Mouse (Mus musculus): Measurements from ENCODE around the gene Orm2.

Gene Orm2

DNA sequence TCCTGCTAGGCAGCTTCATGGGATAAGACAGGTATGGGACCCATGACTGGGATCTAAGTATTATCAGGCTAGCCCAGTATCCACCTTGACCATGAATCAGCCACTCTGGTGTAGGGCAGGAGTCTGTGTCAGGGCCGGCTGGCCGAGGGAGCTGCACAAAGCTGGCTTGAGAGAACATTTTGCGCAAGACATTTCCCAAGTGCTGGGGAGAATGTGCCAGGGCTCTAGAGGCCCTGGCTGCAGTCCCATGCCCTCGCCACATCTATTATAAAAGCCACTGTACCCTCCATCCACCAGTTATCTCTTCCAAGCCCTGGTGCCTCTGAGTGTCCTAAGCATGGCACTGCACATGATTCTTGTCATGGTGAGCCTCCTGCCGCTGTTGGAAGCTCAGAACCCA, at the start of gene Orm2:
Gene Orm2 (plus strand): TSS at position 300 of the 400 bp plus-strand sequence.
- peak; percentile 23 to 48 for DNase-seq

DNA sequence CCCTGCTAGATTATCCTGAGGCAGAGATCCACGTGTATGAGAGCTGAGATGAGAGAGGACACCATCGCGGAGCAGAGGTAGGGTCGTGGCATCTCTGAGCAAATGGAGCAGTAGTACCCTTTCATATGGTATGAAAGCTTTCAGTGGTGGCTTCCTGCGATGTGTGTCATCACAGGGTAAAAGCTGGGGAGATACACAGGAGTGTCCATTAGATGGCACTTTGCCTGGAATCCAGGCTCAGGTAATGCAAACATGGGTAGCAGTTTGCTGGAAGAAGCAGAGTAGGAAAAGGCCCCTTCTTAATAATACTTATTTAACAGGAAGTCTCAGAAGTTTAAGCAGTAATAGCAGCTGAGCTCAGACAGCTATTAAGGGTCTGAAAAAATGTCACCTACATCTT, 48.2 kb upstream of the Orm2 start:
- no peak for DNase-seq

DNA sequence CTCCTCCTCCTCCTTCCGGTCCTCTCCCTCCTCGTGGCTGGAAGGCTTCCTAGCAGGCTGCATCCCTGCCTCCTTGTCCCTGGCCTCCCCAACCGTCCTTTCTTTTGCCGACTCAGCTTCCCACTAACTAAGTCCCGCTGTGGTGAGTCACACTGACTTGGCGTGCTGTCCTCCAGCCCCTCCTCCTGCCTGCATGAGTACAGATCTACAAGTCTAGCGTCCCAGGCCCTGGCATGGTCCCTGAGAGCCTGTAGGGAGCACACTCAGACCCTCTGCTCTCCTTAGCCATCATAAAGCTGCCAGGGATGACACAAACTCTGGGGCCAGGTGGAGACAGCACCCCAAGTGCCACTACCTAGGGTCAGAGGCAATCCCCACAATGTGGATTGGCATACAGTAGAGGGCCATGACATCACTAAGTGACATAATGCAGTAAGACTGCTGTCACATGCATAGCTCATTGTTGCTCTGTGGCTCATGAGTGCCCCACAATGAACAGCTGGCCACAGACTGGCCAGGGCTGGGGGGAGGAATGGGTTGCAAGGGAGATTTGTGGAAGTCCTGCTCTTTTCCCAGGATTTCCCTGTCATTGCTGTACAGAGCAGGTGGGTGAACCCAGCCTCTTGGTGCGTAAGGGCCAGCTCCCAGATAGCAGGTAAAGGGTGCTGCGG, 46.0 kb upstream of the Orm2 start:
- DNase-seq, result peak in 1 of 2 experiments; percentile 51

DNA sequence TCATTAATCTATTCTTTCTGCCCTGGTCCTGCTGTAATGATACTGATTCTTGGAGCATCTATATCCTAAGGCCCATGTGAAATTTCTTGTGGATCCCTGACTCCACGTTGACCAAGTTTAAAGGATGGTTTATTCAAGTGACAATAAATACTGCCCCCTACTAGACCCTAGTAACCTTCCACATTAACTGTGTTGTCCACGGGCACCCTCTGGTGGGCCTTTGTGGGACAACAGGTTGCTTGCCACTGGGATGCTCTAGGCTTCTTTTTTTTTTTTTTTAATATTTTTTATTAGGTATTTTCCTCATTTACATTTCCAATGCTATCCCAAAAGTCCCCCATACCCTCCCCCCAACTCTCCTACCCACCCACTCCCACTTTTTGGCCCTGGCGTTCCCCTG, 42.7 kb upstream of the Orm2 start:
- peak; percentile 91 to 93 for DNase-seq

DNA sequence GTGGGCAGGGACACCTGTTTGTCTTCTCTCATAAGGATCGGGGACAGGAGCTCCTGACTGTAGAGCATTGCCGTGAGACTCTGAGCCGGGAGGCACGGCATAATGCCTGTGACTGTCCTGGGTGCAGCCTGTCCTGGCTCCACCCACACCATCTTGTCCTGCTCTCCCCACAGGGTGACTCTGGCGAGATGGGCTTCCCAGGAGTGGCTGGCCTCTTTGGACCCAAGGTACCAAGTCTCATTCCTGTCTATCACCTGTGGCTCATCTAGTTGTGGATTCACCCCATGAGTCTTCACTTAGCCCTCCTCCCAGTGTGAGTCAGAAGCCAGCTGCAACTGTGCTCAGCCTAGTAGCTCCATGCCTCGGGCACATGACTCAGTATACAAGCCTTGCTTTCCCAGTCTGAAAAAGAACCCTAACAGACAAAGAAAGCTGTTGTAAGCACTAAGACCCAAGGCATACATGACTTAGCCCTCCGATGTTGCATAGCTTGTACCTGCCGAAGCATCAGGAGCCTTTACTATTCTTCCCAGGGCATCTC, 38.9 kb upstream of the Orm2 start:
- no peak for DNase-seq

DNA sequence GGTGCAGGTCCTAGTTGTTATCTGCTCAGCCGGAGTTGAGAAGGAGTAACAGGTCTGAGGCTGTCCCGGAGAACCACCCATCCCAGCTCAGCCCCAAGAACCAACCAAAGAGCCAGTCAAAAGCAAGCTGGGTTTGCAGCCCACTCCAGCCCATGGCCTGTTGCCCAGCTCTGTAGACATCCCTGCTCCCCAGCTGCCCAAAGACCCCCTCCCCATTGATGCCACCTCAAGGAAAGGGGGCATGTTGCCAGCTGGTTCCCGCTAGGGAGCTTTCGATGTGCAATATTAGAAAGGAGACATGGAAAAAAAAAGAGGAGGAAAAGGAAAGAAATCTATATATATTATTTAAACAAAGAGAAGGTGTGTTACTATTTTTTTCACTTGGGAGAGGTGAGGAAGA, 28.8 kb upstream of the Orm2 start:
- peak in 1 of 2 experiments; percentile 52 for DNase-seq

DNA sequence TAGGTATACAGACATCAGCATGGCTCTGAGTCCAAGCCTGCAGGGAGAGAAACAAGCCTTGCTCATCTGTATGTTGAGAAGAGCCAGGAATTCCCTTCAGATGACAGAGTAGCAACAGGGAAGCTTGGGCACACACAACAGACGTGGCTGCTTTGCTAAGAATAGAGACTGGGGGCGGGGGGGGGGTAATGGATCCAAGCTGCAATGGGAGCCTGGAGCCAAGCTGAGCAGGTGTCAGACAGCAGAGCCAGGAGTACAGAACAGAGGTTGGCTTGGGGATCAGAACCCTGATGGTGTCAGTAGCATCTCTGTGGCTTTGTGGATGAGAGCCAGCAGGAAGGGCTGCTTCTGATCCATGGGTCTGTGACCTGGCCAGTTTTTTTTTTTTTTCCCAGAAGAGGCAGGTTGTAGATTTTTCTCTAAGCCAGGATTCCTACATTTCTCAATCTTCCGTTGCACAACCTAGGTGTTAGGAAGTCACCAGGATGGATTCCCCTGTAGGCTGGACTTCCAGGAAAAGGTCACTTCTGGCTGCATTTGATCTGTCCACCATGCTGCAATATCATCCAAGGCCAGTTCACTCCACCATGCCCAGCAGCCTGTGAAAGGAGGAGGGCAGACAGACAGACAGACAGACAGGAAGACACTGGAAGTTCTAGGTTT, 23.7 kb upstream of the Orm2 start:
- DNase-seq, result peak; percentile 78 to 86

DNA sequence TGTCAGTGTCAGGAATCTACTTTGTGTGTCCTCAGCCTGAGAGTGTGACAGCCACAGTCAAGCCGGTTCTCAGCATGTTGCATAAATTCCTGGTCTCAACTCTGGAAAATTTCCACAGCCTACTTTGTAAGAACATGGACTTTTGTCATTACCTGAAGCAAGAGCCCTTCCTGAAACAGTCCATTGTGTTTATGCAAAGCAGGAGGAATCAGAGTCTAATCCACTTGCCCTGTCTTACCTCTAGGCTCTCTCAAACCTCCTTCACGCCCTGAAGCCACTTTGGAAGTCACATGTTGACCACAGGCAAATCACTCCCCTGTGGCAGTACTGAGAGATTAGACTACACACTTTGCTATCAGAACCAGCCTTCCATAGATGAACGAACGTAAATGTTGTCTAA, 19.8 kb upstream of the Orm2 start:
- DNase-seq, result no peak

DNA sequence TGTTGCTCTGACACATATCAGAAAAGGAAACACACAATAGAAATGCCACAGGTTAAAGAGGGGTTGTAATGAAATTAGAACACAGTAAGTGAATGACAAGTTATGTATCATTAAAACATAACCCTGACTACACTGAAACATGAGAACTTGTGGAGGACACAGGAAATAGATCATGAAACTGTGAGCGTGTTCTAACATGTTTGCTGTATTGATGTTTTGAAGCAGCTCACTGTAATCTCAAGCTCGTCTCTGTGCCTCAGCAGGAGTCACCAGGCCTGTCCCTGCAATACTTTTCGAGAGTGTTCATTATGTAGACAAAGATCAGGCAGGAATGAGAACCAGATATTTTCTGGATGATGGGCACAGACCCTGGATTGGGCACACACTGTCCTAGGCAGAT, 18.6 kb upstream of the Orm2 start:
- DNase-seq, result no peak

DNA sequence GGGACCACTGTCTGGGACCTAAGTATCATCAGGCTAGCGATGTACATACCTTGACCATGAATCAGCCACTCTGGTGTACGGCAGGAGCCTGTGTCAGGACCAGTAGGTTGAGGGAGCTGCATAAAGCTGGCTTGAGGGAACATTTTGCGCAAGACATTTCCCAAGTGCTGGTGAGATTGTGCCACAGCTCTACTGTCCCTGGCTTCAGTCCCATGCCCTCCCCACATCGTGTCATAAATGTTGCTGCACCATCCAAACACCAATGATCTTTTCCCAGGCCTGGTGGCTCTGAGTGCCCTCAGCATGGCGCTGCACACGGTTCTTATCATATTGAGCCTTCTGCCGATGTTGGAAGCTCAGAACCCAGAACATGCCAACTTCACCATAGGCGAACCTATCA, 18.0 kb upstream of the Orm2 start, which contains the start of gene Orm1:
Gene Orm1 (plus strand): TSS at position 266 of the 400 bp plus-strand sequence.
- DNase-seq, result peak; percentile 16 to 19

DNA sequence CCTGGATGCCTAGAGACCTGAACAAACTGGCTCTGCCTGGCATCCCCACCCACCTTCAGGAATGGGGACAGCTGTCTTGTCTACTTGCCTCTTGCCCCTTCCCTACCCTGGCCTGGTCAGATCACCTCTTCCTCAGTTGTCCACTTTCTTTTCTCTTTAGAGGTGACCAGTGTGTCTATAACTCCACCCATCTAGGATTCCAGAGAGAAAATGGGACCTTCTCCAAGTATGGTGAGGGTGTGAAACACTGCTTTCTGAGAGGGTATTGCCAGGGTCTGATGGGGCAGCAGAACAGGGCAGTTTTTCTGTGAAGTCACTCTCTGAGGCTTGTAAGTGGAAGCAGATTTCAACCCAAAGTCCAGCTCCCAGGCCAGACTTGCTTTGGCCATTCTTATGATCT, 17.0 kb upstream of the Orm2 start:
- no peak for DNase-seq

DNA sequence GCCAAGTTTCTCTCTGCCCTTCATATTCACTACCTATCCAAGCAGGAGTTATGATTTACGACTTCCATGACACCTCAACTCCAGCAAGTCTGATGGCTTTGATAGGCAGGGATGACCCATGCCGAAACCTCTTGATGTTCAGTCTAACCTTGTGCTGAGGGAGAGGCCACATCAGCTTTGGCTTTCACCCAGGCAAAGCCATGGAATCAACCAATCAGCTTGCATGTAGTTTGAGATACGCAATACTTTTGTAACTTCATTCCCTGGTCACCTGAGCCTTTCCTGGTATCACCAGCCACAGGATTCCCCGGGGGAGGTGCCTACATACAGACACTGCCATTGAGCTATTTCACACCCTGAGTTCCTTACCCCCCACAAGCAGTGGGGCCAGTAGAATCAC, 15.6 kb upstream of the Orm2 start:
- DNase-seq, result no peak

DNA sequence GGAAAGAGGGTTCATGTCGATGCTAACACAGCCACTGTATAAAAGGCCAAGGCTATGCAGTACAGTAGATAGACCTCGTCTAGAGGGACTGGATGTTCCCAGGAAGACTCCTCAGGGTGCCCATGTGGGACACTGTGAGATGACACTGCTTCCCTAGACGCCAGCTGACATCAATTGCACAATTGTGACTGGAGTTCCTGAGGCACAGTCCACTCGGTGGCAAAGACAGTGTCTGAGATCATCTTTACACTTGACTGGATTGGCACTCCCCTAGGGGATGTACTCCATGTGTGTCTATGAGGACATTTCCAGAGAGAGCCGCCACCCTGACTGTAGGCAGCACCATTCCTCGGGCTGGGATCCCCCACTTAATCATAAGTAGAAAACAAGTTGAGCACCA, 13.7 kb upstream of the Orm2 start:
- no peak for DNase-seq

DNA sequence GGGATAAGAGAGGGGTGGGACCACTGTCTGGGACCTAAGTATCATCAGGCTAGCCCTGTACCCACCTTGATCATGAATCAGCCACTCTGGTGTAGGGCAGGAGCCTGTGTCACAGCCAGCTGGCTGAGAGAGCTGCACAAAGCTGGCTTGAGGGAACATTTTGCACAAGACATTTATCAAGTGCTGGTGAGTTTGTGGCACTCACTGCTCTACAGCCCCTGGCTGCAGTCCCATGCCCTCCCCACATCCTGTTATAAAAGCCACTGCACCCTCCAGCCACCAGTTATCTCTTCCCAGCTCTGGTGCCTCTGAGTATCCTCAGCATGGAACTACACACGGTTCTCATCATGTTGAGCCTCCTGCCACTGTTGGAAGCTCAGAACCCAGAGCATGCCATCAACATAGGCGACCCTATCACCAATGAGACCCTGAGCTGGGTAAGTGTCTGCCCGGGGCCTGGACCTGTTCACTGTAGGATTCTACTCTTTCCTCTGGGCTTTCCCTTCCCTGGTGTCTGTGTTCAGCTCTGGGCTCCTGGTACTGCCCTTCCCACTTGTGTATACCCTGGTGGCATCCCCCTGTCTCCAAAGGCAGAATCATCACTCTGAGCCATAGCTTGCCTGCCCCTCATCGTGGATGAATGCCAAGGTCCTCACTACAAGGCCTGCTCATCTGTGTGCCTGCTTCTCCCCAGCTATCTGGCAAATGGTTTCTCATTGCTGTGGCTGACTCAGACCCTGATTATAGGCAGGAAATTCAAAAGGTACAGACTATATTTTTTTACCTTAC, 6.2 kb upstream of the Orm2 start, which contains the start of gene Orm3:
Gene Orm3 (plus strand): TSS at position 286 of the 789 bp plus-strand sequence.
- DNase-seq, result peak; percentile 49 to 63

DNA sequence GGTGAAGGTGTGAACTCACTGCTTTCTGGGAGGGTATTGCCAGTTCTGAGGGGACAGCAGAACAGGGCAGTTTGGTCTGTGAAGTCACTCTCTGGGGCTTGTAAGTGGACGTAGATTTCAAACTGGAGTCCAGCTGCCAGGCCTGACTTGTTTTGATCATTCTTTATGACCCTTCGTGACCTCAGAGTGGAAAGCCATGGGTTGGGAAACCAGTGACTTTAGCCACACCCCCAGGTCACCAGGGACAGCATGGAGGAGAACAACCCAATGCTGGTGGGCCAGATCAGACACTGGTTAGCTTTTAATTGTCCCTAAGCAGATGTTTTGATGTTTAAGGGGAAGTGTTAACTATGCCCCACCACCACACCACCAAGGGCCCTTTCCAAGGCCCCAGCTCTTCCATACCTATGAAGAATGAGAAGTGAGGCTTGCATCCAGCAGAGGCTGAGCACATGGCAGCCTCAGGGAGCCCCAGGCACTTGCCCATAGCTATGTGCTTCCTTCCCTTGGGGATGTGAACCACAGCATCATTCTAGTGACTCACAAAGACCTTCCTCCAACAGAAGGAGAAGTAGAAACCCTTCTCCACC, 5.2 kb upstream of the Orm2 start:
- DNase-seq, result no peak

DNA sequence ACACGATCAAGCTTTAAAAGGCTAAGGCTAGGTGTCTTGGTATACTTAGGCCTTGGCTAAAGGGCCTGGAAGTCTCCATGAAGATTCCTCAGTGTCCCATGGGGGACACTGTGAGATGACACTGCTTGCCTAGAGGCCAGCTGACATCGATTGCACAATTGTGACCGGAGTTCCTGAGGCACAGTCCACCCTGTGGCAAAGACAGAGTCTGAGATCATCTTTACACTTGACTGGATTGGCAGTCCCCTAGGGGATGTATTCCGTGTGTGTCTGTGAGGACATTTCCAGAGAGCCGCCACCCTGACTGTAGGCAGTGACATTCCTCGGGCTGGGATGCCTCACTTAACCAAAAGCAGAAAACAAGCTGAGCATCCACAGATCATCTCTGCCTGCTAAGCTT, 2.4 kb upstream of the Orm2 start:
- no peak for DNase-seq

DNA sequence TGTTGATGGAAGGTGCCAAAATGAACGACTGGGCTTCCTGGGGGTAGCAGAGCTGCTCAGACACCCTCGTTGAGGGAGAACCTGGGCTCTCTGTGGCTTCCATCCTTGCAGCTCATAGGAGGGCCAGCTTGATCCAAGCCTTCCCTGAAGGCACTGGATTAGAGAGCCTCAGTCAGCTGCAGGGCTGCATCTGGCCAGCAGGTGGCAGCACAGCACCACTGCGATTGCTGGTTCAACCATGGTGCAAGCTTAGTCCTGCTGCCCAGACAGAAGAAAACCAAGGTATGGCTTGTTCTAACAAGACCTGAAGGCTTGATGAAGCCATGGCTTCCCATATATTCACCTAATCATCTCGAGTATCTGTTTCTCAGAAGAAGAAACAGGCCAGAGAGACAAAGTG, 6.3 kb downstream of the Orm2 start:
- DNase-seq, result peak; percentile 92 to 95

DNA sequence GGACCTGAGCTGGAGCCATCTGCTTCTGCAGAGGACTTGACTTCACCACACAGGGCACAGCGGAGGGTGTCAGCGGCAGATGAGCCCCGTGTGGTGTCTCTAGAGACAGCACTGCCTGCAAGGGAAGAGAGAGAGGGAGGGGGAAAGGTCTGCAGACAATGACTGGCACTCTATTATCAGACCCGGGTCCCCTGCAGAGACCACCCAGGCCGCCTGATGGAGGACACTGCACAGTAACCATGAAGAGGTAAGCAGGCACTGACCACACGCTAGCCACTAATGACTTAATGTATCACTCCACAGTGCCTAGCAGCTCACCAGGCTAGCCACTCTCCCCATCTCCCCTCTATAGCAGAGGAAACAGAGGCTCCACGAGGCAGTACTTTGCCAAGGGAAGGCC, 8.6 kb downstream of the Orm2 start:
- no peak for DNase-seq

DNA sequence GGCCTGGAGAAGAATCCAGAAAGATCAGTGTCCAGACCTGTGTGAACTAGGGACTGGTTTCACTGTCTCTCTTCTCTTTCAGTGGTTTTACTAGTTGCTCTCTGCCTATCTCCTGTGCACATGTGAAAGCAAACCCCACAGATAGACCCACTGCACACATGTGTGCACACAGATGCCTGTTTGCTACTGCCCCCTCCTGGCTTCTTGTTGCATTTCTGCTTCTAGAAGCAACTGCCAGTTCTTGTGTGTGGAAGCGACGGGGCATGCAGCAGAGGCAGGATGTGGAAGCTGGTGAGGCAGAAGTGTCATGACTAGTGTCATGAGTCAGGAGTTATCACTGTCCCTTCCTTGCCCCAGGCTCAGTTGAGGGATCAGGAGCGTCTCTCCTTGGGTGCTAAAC, 9.6 kb downstream of the Orm2 start:
- DNase-seq, result peak in 1 of 2 experiments; percentile 51

DNA sequence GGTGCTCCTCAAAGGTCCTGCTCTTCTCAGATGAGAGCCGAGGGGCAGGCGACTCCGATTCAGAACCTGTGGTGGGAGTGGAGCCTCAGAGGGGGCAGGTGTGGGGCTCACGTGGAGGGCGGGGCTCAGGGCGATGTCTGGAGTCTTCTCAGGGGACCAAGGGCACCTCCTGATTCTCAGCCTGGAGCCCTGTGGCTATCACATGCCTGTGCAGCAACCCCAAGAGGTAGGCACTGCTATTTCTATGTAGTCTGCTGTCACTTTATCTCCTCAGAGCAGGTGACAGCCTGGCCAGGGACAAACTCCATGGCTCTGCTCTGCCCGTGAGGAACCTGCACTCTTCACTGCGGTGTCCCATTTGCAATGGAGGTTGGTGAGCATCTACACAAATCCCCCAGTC, 11.2 kb downstream of the Orm2 start:
- no peak for DNase-seq

DNA sequence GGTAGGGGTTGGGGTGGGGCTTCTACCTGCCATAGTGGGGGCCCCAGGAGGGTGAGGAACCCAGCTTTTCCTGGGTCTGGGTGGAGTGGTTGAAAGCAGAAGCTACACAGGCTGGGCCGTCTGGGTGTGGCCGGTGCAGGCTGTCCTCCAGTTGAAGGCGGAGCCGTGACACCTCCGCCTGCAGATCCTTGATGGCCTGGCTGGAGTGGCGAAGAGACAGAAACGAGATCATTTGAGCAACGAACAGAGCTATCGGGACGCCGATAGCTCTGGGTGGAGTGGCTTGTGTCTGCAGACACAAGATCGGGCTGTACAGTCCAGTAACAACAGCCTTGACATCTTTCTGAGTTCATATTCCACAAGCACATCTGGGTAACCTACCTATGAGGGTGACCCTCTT, 12.1 kb downstream of the Orm2 start:
- no peak for DNase-seq

DNA sequence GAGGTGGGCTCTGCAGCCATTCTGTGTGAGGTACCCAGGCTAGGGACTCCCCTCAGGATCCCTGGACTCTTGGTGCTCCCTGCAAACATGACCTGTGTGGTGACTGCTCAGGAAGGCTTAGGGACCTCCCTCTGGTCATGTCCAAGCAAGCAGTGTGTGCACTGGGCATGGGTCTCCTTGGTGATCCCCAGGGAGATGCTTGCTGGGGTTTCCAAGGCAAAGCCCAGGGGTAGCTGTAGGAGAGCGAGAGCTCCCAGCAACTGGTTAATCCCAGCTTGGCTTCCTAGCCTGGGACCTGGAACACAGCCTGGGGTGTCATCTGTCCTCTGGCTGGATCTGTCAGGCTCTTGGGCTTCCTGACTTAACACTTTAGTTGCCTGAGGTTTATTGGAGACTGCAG, 13.1 kb downstream of the Orm2 start:
- peak; percentile 75 to 87 for DNase-seq

DNA sequence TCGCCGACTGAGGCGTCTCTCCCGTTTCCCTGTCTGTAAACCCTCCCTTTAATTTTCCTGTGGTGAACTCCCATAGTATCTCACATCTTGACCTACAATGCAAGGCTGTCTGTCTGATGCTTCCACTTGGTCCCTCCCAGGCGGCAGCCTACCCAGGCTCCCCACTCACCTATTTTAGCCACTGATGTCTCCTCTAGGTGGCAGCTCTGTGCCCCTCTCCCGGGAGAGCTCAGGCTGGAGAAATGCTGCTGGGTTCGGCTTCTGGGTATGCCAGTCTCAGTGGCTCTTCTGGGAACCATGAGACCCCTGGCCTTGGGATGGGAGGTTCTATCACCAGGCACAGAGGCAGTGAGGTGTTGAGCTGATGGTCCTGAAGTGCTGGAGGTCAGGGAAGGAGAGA, 15.2 kb downstream of the Orm2 start:
- DNase-seq, result no peak

All from cerebellum, postnatal 10 days (tissue).